Mouse (Mus musculus) kidney, adult 2 months (tissue): ENCODE results near the gene Pik3cd. TPM values are rescaled to one million over a fixed set of nuclear protein-coding genes. Genes with fewer than 3 reads are reported as not detected.

Experiments
- DNase-seq: peaks from one replicate; pipeline ENCODE4 v3.0.0; 2021
- H3K27ac ChIP-seq: fragments of 200-500 bp; 2 replicates; pipeline ENCODE4 v1.5.1; 2012; ENCODE audit warnings: low read depth, low read length, control low read depth, inconsistent platforms; ENCODE audit not compliant: insufficient read depth
- H3K27me3 ChIP-seq: fragments of 200-500 bp; replicated peaks from 2 replicates; pipeline ENCODE4 v1.6.1; 2012; ENCODE audit warnings: mild to moderate bottlenecking, moderate library complexity, low read length, inconsistent platforms; ENCODE audit not compliant: control insufficient read depth, insufficient read depth
- H3K36me3 ChIP-seq: fragments of 200-500 bp; 2 replicates; pipeline ENCODE4 v1.6.1; 2012; ENCODE audit warnings: mild to moderate bottlenecking, moderate library complexity, low read length, inconsistent platforms; ENCODE audit not compliant: control insufficient read depth, insufficient read depth
- H3K4me1 ChIP-seq: fragments of 200-500 bp; 2 replicates; pipeline ENCODE4 v1.6.1; 2011; ENCODE audit warnings: low read length; ENCODE audit not compliant: control insufficient read depth, insufficient read depth
- H3K4me3 ChIP-seq: fragments of 200-500 bp; 2 replicates; pipeline ENCODE4 v1.5.1; 2011; ENCODE audit warnings: mild to moderate bottlenecking, low read depth, low read length, control low read depth; ENCODE audit not compliant: insufficient read depth
- CTCF ChIP-seq: fragments of 200-500 bp; conservative IDR thresholded peaks from 2 replicates; pipeline ENCODE4 v1.5.1; 2011; ENCODE audit warnings: low read depth, mild to moderate bottlenecking, control low read depth, low read length, moderate library complexity, mixed read lengths; ENCODE audit not compliant: insufficient read depth, insufficient read length
- POLR2A ChIP-seq: fragments of 200-500 bp; IDR thresholded peaks from one replicate; pipeline ENCODE4 v1.6.1; 2011; ENCODE audit warnings: low read depth, low read length, control low read depth
- WGBS: fragments of 180-500 bp; shearing (Covaris S2); methylation state at CpG from one replicate; pipeline ENCODE4 v1.1.7; 2018; 5-methylcytosine and 5-hydroxymethylcytosine counted together
- polyA plus RNA-seq: library from polyadenylated mRNA; depleted of rRNA; stranded (reverse); fragments of >200 nt; gene quantifications from 2 replicates; pipeline ENCODE4 v1.2.3, GENCODE M21; 2012

Pik3cd gene
- polyA plus RNA-seq, 1 experiment = 7.2 TPM

DNA sequence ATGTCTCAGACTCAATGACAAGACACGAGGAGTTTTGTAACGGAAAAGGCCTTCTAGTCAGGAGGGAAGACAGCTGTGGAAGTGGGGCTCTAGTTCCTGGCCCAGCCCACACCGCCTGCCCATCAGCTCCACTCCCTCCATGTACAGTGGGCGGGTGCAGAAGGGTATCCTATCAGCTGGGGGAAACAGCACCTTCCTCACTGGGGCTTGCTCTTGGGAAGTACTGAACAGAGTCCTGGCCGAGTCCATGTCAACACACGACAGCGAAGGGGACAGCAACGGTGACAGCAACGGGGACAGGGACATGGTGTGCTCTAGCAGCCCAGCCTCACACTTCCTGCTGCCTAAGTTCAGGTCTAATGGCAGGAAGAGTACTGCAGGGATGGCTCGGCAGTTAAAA, 30.4 kb upstream of the Pik3cd start:
- no peak for TF ChIP-seq CTCF
- H3K27ac ChIP-seq = no peak overlapping the region
- no peaks in the 10 kb centered on the region for H3K36me3 ChIP-seq
- DNase-seq = peak; percentile 52
- no peak overlapping the region for H3K4me3 ChIP-seq
- 44% methylated on average over 10 of the region's 10 CpGs for WGBS
- H3K27me3 ChIP-seq = no peaks in the 10 kb centered on the region
- H3K4me1 ChIP-seq = peaks cover 9% of the 10 kb centered on the region

GRCm38 (mm10) chr4:149732313-149732712, 29.9 kb upstream of the Pik3cd start:
- no peak for DNase-seq
- no peak for TF ChIP-seq CTCF
- TF ChIP-seq POLR2A = no peak

DNA sequence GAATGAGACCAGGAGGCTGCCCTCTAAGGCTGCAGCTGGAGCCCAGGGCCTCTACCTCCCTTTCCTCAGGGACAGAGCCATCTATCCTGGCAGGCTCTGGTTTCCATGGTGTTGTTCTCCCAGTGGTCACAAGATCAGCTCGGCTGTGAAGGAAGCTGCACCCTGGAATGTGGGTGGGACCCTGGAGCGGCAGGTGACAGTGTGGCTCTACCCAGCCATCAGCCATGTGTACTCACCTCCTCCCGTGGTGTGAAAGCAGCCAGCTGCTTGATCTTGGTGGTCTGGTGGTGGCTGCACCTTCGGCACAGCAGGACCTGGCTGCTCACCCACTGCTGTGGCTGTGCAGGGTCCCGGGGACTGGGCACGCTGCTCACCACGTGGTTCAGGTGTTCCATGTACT, 28.5 kb upstream of the Pik3cd start:
- Histone ChIP-seq H3K36me3 (no peaks in the 10 kb centered on the region), H3K27ac (no peak overlapping the region), H3K27me3 (no peaks in the 10 kb centered on the region), H3K4me3 (no peak overlapping the region), H3K4me1 (no peaks in the 10 kb centered on the region)
- DNase-seq = no peak
- TF ChIP-seq CTCF (no peak), POLR2A (no peak)
- WGBS = 51% methylated on average over 7 of the region's 7 CpGs

More at GRCm38 (mm10) chr4:149732313-149732712, 29.9 kb upstream of the Pik3cd start:
- Histone ChIP-seq H3K4me1 (peaks cover 9% of the 10 kb centered on the region), H3K27ac (no peak overlapping the region), H3K36me3 (no peaks in the 10 kb centered on the region), H3K4me3 (no peak overlapping the region), H3K27me3 (no peaks in the 10 kb centered on the region)
- WGBS = 83% methylated on average over 3 of the region's 3 CpGs

GRCm38 (mm10) chr4:149728810-149729209, 26.4 kb upstream of the Pik3cd start:
- Histone ChIP-seq H3K27ac (no peak overlapping the region), H3K36me3 (no peaks in the 10 kb centered on the region), H3K4me3 (peak overlapping the region; percentile 18; the same call in 1 of the 2 replicates), H3K4me1 (no peaks in the 10 kb centered on the region), H3K27me3 (no peaks in the 10 kb centered on the region)
- 65% methylated on average over 8 of the region's 8 CpGs for WGBS
- peak; percentile 62 for DNase-seq
- no peak for TF ChIP-seq CTCF
- TF ChIP-seq POLR2A = no peak

DNA sequence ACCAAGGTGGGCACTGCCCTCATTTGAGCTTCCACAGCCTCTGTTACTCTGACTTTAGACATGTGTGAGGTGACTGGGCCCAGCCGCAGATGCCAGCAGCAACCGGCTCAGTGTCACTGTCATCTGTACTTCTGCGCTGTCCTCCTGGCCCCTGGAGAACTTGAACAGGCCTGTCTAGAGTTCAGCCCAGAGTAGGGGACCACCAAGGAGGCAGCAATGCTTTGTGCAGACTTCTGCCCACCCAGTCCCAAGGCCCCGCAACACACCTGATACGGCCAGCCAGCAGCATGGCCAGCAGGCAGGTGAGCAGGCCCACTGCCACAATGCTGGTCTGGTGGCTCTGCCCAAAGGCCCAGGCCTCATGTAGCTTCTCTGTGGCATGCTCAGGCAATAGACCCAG, 25.3 kb upstream of the Pik3cd start:
- no peaks in the 10 kb centered on the region for H3K36me3 ChIP-seq
- WGBS = 96% methylated on average over 5 of the region's 5 CpGs
- no peaks in the 10 kb centered on the region for H3K27me3 ChIP-seq
- no peak for TF ChIP-seq POLR2A
- TF ChIP-seq CTCF = no peak
- no peaks in the 10 kb centered on the region for H3K4me1 ChIP-seq
- H3K27ac ChIP-seq = no peak overlapping the region
- DNase-seq = no peak
- no peak overlapping the region for H3K4me3 ChIP-seq

DNA sequence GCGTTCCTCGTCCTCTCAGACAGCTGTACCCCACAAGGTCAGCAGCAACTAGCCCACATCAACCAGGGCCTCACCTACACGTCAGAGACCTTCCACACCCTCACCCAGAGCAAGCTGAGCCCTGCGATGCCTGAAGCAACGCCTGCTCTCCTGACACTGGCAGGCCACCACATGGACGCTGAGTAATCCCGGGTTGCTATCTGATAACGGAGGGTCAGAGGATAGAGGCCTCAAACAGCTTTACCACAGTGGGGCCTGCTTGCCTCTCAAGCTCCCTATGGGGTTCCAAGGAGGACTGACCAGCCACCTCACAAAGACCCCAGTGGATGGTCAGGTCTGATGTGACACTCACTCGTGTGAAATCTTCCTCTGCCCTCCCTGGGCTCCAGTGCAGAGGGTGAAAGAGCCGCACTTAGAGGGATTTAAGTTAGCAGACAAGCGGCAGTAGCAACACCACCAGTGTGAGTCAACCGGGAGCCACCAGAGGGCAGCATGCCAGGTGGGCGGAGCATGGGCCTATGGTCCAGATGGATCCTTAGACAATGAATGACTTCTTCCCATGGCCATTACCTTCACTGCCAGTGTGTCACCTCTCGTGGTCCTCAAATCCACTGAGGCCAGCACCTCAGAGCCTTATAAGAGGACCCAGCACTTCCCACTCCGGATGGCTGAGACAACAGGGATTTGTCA, 23.4 kb upstream of the Pik3cd start:
- H3K27me3 ChIP-seq = no peaks in the 10 kb centered on the region
- WGBS = 66% methylated on average over 15 of the region's 15 CpGs
- no peak overlapping the region for H3K4me3 ChIP-seq
- H3K36me3 ChIP-seq = no peaks in the 10 kb centered on the region
- peak; percentile 89 for DNase-seq
- no peak for TF ChIP-seq POLR2A
- peak; percentile 68 for TF ChIP-seq CTCF
- no peak overlapping the region for H3K27ac ChIP-seq
- no peaks in the 10 kb centered on the region for H3K4me1 ChIP-seq

DNA sequence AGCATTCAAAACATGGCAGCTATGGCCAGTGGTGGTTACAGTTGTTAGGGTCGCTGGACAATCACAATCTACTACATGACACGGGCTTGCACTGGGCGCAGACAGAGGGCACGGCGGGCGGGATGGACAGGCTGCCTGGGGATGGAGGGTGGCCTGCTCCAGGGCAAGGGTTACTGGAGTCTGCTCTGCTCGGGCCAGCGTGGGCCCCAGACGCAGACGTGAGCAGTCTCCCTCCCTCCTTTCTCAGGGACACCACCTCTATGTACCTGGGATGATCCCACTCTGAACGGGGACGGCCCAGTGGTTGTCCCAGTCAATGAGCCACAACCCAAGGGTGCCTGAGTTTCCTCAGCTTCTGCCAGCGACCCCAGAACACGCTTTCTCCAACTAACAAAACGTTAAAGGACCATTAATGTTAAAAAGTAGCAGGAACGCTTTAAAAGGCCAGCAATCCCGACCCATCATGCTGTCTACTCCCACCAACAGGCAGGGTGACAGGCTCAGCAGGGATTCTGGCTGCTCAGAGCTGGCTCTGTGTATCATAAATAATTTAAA, 22.6 kb upstream of the Pik3cd start:
- no peak for TF ChIP-seq CTCF
- TF ChIP-seq POLR2A = no peak
- Histone ChIP-seq H3K27me3 (no peaks in the 10 kb centered on the region), H3K36me3 (no peaks in the 10 kb centered on the region), H3K4me1 (no peaks in the 10 kb centered on the region), H3K27ac (no peak overlapping the region), H3K4me3 (no peak overlapping the region)
- WGBS = 87% methylated on average over 17 of the region's 17 CpGs
- no peak for DNase-seq
